8 mouse cellular contexts compared by ENCODE assay signal in genomic region chrX:160137861-160138717, GRCm38 (mm10). TPM values are rescaled to one million over a fixed set of nuclear protein-coding genes. Genes with fewer than 3 reads are reported as not detected.
DNase-seq lines count a peak whose midpoint lies in the region; ATAC-seq and TF ChIP-seq lines count a peak whose summit lies in the region.

Gene Pdha1, minus strand, starts transcription at chrX:160138413.

- H3K9ac ChIP-seq in hindbrain, embryonic 16.5 days (ENCODE audit: low read depth, low read length): peak within 1 kb of the TSS; percentile 76

- no peaks in the 10 kb centered on the region for H3K27me3 ChIP-seq in hindbrain, embryonic 16.5 days (replicated peaks; ENCODE audit: control insufficient read depth, insufficient read depth, low read length)

- peak within 1 kb of the TSS; percentile 54 for H3K4me2 ChIP-seq in hindbrain, embryonic 16.5 days (ENCODE audit: low read length)

- no peaks in the 10 kb centered on the region for H3K4me1 ChIP-seq in hindbrain, embryonic 16.5 days (ENCODE audit: control insufficient read depth, insufficient read depth, low read depth, low read length)

- intact Hi-C loops in left cerebral cortex, adult 2 months (cut with DNase I): no loop called here

- peak; percentile 99 for ATAC-seq in hindbrain, embryonic 16.5 days
- peak; percentile 88 for ATAC-seq in megakaryocyte, adult 5-6 weeks (ENCODE audit: poor library complexity, severe bottlenecking)

- peak; percentile 85 for DNase-seq in T-cell, adult 2 months (ENCODE audit: low spot score)
- peak; percentile 77 to 79 for DNase-seq in cerebellum, postnatal 36 days
- DNase-seq in gastrocnemius, adult 18-20 months (ENCODE audit: low spot score): peak; percentile 87
- peak; percentile 81 to 83 for DNase-seq in left cerebral cortex, adult 2 months (ENCODE audit: extremely low spot score in 1 of 2, low spot score in 2 of 2)
- peak; percentile 79 to 83 for DNase-seq in right cerebral cortex, adult 2 months (ENCODE audit: low spot score in 2 of 2)
- DNase-seq in urinary bladder, postnatal 14 days (ENCODE audit: low spot score): peak; percentile 89

- H3K36me3 ChIP-seq in hindbrain, embryonic 16.5 days (ENCODE audit: control insufficient read depth, insufficient read depth, low read length): no peaks in the 10 kb centered on the region

- peak within 1 kb of the TSS; percentile 90 for H3K27ac ChIP-seq in hindbrain, embryonic 16.5 days (ENCODE audit: low read depth, low read length)
- peak within 1 kb of the TSS; percentile 94 for H3K27ac ChIP-seq in left cerebral cortex, adult 2 months

- peak within 1 kb of the TSS; percentile 63 for H3K4me3 ChIP-seq in hindbrain, embryonic 16.5 days (ENCODE audit: low read length)
- peak within 1 kb of the TSS; percentile 70 for H3K4me3 ChIP-seq in left cerebral cortex, adult 2 months

- no peak; the same call in 1 of the 2 replicates for TF ChIP-seq CTCF in left cerebral cortex, adult 2 months (IDR thresholded peaks at IDR 0.05)

- no peaks in the 10 kb centered on the region for H3K9me3 ChIP-seq in hindbrain, embryonic 16.5 days (ENCODE audit: control insufficient read depth, low read length)

- WGBS in hindbrain, embryonic 16.5 days: 16% methylated on average over 43 of the region's 67 CpGs

RNA-seq across cellular contexts. Expression of gene Pdha1, which starts in this region (rescaled TPM):
- total RNA-seq in gastrocnemius, adult 18-20 months (2021): 100 to 1,000 TPM; 483 to 550 TPM
- polyA plus RNA-seq in hindbrain, embryonic 16.5 days (2015; fragmentation: Nextera tagmentation; extraction: Ambion mirVana): 186 and 206 TPM in 2 replicates
- total RNA-seq in left cerebral cortex, adult 2 months (2021): 100 to 1,000 TPM; 204 to 231 TPM
- total RNA-seq in megakaryocyte, adult 5-6 weeks (2015): 85.1 and 86.0 TPM in 2 replicates
- total RNA-seq in megakaryocyte, adult 5-6 weeks (2017): 111 and 116 TPM in 2 replicates

Comparison
In these comparisons a context has a peak if more than half of its experiments do, and no peak if none do; other contexts are left out.
1. Peak in every context shown above with its lines: DNase-seq, ATAC-seq, H3K4me3 ChIP-seq and H3K27ac ChIP-seq.